In the genomic region with DNA sequence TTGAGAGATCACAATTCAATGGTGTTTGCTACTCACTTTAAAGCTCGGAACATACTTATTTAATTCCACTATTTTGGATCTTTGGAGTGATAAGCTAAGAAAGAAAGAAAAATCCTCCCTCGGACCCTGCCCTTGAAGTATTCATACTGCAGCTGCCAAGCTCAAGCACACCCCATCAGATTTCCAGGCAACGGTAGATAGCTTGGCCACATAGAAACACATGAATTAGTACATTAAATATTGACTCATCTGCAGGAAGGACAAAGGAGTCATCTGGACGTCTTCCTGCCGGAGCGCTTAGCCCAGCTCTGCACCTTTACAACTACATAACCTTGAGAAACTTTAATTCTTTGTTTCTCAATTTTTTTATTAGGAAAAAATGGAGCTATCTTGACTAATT, we compare ENCODE assay signal across 16 mouse cellular contexts.
"Had no signal": no experiment of that assay in that cellular context is flagged by ENCODE, and none has a peak within 500 bp of the region (broad histone marks: within the 10 kb centered on the region; RNA-seq: fewer than 3 reads in every experiment).

No protein-coding gene starts in this region.

- H3K36me3 ChIP-seq: neural tube, embryonic 12.5 days; neural tube, embryonic 13.5 days; neural tube, embryonic 15.5 days; stomach, embryonic 15.5 days had no signal

- DNase-seq: retina, postnatal 1 day; right cerebral cortex, adult 18-20 months; right cerebral cortex, postnatal 14 days; right cerebral cortex, postnatal 25 days; right cerebral cortex, postnatal 4 days; spleen, adult 18-20 months; thymus, adult 18-20 months; thymus, adult 2 months; thymus, postnatal 14 days; thymus, postnatal 25 days; thymus, postnatal 36 days; thymus, postnatal 4 days had no signal

- H3K9ac ChIP-seq: neural tube, embryonic 12.5 days; neural tube, embryonic 13.5 days; neural tube, embryonic 15.5 days; stomach, embryonic 15.5 days had no signal

- H3K27me3 ChIP-seq: neural tube, embryonic 12.5 days; neural tube, embryonic 13.5 days; neural tube, embryonic 15.5 days; stomach, embryonic 15.5 days had no signal

- H3K4me1 ChIP-seq: neural tube, embryonic 12.5 days; neural tube, embryonic 13.5 days; stomach, embryonic 15.5 days had no signal

- H3K27ac ChIP-seq: neural tube, embryonic 12.5 days; neural tube, embryonic 13.5 days; neural tube, embryonic 15.5 days; stomach, embryonic 15.5 days had no signal

- H3K4me3 ChIP-seq: neural tube, embryonic 12.5 days; neural tube, embryonic 13.5 days; neural tube, embryonic 15.5 days; stomach, embryonic 15.5 days had no signal

- H3K9me3 ChIP-seq: neural tube, embryonic 12.5 days; neural tube, embryonic 13.5 days; neural tube, embryonic 15.5 days; stomach, embryonic 15.5 days had no signal

- H3K4me2 ChIP-seq: neural tube, embryonic 12.5 days; neural tube, embryonic 13.5 days; neural tube, embryonic 15.5 days; stomach, embryonic 15.5 days had no signal
